Mouse (Mus musculus) liver, embryonic 11.5 days (tissue): ENCODE measurements around the gene Pheta1. TPM values are rescaled to one million over a fixed set of nuclear protein-coding genes. Genes with fewer than 3 reads are reported as not detected.

Experiments used
- ATAC-seq: fragments of 200-750 bp; cut with Nextera tagmentation; replicated peaks from 2 replicates; pipeline ENCODE4 v1.8.0; 2017; ENCODE audit warnings: moderate number of reproducible peaks, mild to moderate bottlenecking, moderate TSS enrichment, moderate library complexity; ENCODE audit not compliant: low FRiP score
- DNase-seq: peaks from one replicate; pipeline ENCODE4 v3.0.0-alpha.2; 2017; ENCODE audit warnings: low spot score
- H3K27ac ChIP-seq: fragments of 300-500 bp; sonication (generic); 2 replicates; pipeline ENCODE4 v1.5.1; 2014; ENCODE audit warnings: mild to moderate bottlenecking, low read depth, low read length, control low read depth
- H3K27me3 ChIP-seq: fragments of 300-500 bp; sonication (generic); replicated peaks from 2 replicates; pipeline ENCODE4 v1.6.1; 2014; ENCODE audit warnings: low read length, mixed read lengths; ENCODE audit not compliant: control insufficient read depth, insufficient read depth
- H3K36me3 ChIP-seq: fragments of 300-500 bp; sonication (generic); 2 replicates; pipeline ENCODE4 v1.6.1; 2014; ENCODE audit warnings: mild to moderate bottlenecking, low read length, moderate library complexity, mixed read lengths; ENCODE audit not compliant: control insufficient read depth, insufficient read depth
- H3K4me1 ChIP-seq: fragments of 300-500 bp; sonication (generic); replicated peaks from 2 replicates; pipeline ENCODE4 v1.6.1; 2014; ENCODE audit warnings: low read length, mixed read lengths; ENCODE audit not compliant: control insufficient read depth, insufficient read depth
- H3K4me2 ChIP-seq: fragments of 300-500 bp; sonication (generic); 2 replicates; pipeline ENCODE4 v1.6.1; 2014; ENCODE audit warnings: mild to moderate bottlenecking, control low read depth, moderate library complexity
- H3K4me3 ChIP-seq: fragments of 300-500 bp; sonication (generic); 2 replicates; pipeline ENCODE4 v1.5.1; 2014; ENCODE audit warnings: low read depth, low read length, control low read depth
- H3K9ac ChIP-seq: fragments of 300-500 bp; sonication (generic); 2 replicates; pipeline ENCODE4 v1.6.1; 2014; ENCODE audit warnings: low read depth, low read length, control low read depth
- H3K9me3 ChIP-seq: fragments of 300-500 bp; sonication (generic); 2 replicates; pipeline ENCODE4 v1.6.1; 2016; ENCODE audit warnings: low read length, inconsistent platforms, mixed read lengths; ENCODE audit not compliant: control insufficient read depth
- WGBS: fragments of 180-500 bp; shearing (Covaris S2); extraction: QIAGEN DNeasy Blood & Tissue Kit; methylation state at CpG from one replicate; pipeline ENCODE4 v1.1.7; 2014; 5-methylcytosine and 5-hydroxymethylcytosine counted together
- polyA plus RNA-seq: library from polyadenylated mRNA; unstranded; fragments of >200 nt; fragmentation: Nextera tagmentation; extraction: Ambion mirVana; gene quantifications from 2 replicates; pipeline ENCODE4 v1.2.1, GENCODE M21; 2014

The Pheta1 gene
- polyA plus RNA-seq, 1 experiment from 2014 or later, result 13.7 TPM

GRCm38 (mm10) chr5:121815067-121815466, 33.7 kb upstream of the Pheta1 start:
- no peak overlapping the region for H3K27ac ChIP-seq
- H3K27me3 ChIP-seq, result no peaks in the 10 kb centered on the region
- no peak for ATAC-seq
- peaks cover 13% of the 10 kb centered on the region for H3K4me1 ChIP-seq
- H3K9ac ChIP-seq, result no peak overlapping the region
- WGBS, result 63% methylated on average over 3 of the region's 3 CpGs
- H3K36me3 ChIP-seq, result peaks cover 78% of the 10 kb centered on the region
- no peak overlapping the region for H3K4me2 ChIP-seq
- no peaks in the 10 kb centered on the region for H3K9me3 ChIP-seq
- no peak for DNase-seq
- H3K4me3 ChIP-seq, result no peak overlapping the region

GRCm38 (mm10) chr5:121815867-121816380, 32.9 kb upstream of the Pheta1 start:
- peaks cover 79% of the 10 kb centered on the region for H3K36me3 ChIP-seq
- WGBS, result 87% methylated on average over 8 of the region's 8 CpGs
- H3K9ac ChIP-seq, result no peak overlapping the region
- peaks cover 16% of the 10 kb centered on the region for H3K4me1 ChIP-seq
- no peak for DNase-seq
- H3K4me3 ChIP-seq, result no peak overlapping the region
- no peak overlapping the region for H3K27ac ChIP-seq
- no peak for ATAC-seq
- no peaks in the 10 kb centered on the region for H3K27me3 ChIP-seq
- no peak overlapping the region for H3K4me2 ChIP-seq
- no peaks in the 10 kb centered on the region for H3K9me3 ChIP-seq

DNA sequence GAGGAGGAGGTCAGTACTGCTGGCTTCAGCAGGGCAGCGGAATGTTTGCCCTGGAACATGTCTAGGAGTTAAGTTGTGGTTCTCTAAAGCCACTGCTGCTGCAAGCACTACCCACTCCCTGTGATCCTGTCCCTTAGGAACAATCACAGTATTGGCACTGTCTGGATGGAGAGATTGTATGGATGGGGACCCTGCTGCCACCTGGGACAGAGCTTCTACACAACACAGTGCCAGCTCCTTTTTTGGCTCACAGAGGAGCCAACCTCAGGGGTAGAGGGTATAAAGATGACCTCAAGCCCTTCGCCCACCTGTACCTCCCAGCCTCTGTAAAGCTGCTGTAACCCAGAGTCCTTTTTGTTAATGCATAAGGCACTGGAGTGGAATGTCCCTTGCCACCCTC, 32.2 kb upstream of the Pheta1 start:
- Histone ChIP-seq H3K4me3 (no peak overlapping the region), H3K27ac (no peak overlapping the region), H3K4me2 (no peak overlapping the region), H3K9ac (no peak overlapping the region), H3K36me3 (peaks cover 76% of the 10 kb centered on the region), H3K27me3 (no peaks in the 10 kb centered on the region), H3K4me1 (peaks cover 11% of the 10 kb centered on the region), H3K9me3 (no peaks in the 10 kb centered on the region)
- no peak for DNase-seq
- 83% methylated on average over 2 of the region's 2 CpGs for WGBS
- ATAC-seq, result no peak

- Histone ChIP-seq H3K27ac (no peak overlapping the region), H3K9me3 (no peaks in the 10 kb centered on the region), H3K4me2 (no peak overlapping the region), H3K36me3 (peaks cover 69% of the 10 kb centered on the region), H3K27me3 (no peaks in the 10 kb centered on the region), H3K9ac (no peak overlapping the region), H3K4me1 (peaks cover 3% of the 10 kb centered on the region), H3K4me3 (no peak overlapping the region)
- DNase-seq, result no peak
- no peak for ATAC-seq
- 86% methylated on average over 9 of the region's 9 CpGs for WGBS
These were observed 31.2 kb upstream of the Pheta1 start for GRCm38 (mm10) chr5:121817551-121817950.

GRCm38 (mm10) chr5:121818401-121818800, 30.4 kb upstream of the Pheta1 start:
- no peak overlapping the region for H3K27ac ChIP-seq
- 93% methylated on average over 7 of the region's 7 CpGs for WGBS
- H3K9ac ChIP-seq, result no peak overlapping the region
- DNase-seq (peak; percentile 29), ATAC-seq (no peak)
- H3K27me3 ChIP-seq, result no peaks in the 10 kb centered on the region
- H3K9me3 ChIP-seq, result no peaks in the 10 kb centered on the region
- H3K4me1 ChIP-seq, result peaks cover 3% of the 10 kb centered on the region
- peaks cover 61% of the 10 kb centered on the region for H3K36me3 ChIP-seq
- no peak overlapping the region for H3K4me3 ChIP-seq
- no peak overlapping the region for H3K4me2 ChIP-seq

GRCm38 (mm10) chr5:121818862-121819261, 29.9 kb upstream of the Pheta1 start:
- H3K4me3 ChIP-seq, result no peak overlapping the region
- H3K4me1 ChIP-seq, result peaks cover 3% of the 10 kb centered on the region
- WGBS, result 92% methylated on average over 4 of the region's 4 CpGs
- no peak overlapping the region for H3K4me2 ChIP-seq
- H3K27ac ChIP-seq, result no peak overlapping the region
- H3K27me3 ChIP-seq, result no peaks in the 10 kb centered on the region
- H3K9ac ChIP-seq, result no peak overlapping the region
- DNase-seq, result no peak
- ATAC-seq, result no peak
- peaks cover 58% of the 10 kb centered on the region for H3K36me3 ChIP-seq
- H3K9me3 ChIP-seq, result no peaks in the 10 kb centered on the region

DNA sequence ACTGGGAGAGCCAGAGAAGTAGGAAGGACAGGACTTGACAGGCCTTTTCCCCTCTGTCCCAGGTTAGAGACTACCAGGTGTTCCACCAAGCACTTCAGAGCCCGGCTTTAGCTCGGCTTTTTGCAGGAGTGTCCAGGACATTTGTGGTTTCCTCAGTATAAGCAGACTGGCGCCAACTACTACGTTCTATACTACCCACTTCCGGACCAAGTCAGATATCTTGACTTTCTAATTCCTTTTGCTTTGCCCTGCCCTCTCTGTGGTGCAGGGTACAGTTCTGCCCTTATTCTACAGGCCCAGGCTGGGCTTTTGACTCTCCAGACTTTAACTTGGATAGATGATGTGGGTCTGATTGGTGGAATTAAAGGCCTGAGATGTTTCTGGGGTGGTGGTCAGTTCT, 29.2 kb upstream of the Pheta1 start:
- 70% methylated on average over 5 of the region's 5 CpGs for WGBS
- Histone ChIP-seq H3K27ac (no peak overlapping the region), H3K4me2 (no peak overlapping the region), H3K36me3 (peaks cover 55% of the 10 kb centered on the region), H3K4me1 (peaks cover 10% of the 10 kb centered on the region), H3K9ac (no peak overlapping the region), H3K4me3 (no peak overlapping the region), H3K27me3 (no peaks in the 10 kb centered on the region), H3K9me3 (no peaks in the 10 kb centered on the region)
- ATAC-seq, result no peak
- peak; percentile 30 for DNase-seq

DNA sequence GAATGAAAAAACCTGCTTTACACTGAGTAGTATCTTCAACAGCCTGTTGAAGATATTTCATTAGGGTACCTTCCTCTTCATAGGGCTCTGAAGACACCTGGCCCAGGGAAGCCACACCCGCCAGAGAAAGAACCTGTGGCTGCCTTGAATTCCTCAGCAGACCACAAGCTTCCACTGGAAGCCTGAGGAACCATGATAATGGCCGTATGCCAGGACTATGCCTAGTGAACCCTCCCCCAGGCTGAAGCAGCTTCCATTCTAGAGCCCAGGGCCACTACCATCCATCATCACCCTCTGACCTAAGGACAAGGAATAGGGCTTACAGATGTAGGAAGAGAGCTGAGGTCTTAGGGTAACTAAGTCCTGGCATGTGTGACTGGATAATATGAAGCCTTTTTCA, 28.6 kb upstream of the Pheta1 start:
- Histone ChIP-seq H3K36me3 (peaks cover 58% of the 10 kb centered on the region), H3K9me3 (no peaks in the 10 kb centered on the region), H3K27ac (no peak overlapping the region), H3K9ac (no peak overlapping the region), H3K4me2 (no peak overlapping the region), H3K4me1 (peaks cover 11% of the 10 kb centered on the region), H3K27me3 (no peaks in the 10 kb centered on the region), H3K4me3 (no peak overlapping the region)
- 55% methylated on average over 2 of the region's 2 CpGs for WGBS
- ATAC-seq (no peak), DNase-seq (peak; percentile 29)

DNA sequence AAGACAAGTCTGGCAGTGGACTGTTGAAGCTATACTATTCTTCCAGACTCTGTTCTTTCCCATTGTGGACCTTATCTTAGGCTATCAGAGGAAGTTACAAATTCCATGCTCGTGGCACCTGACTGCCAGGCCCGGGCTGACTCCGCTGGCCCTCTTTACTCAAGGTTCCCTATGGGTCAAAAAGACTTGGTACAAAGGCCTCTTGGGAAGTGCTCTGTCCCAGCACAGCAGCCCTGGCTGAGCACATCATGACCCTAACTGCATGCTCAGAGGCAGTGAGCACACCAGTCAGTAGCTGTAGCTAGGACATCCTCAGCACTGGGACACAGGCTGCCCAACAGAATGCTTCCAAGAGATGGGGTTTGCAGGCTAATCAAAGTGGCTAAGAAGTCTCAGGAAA, 28.1 kb upstream of the Pheta1 start:
- DNase-seq (peak; percentile 29), ATAC-seq (no peak)
- Histone ChIP-seq H3K27me3 (no peaks in the 10 kb centered on the region), H3K4me3 (no peak overlapping the region), H3K4me1 (peaks cover 11% of the 10 kb centered on the region), H3K9me3 (no peaks in the 10 kb centered on the region), H3K27ac (no peak overlapping the region), H3K4me2 (no peak overlapping the region), H3K9ac (no peak overlapping the region), H3K36me3 (peaks cover 62% of the 10 kb centered on the region)
- 70% methylated on average over 3 of the region's 3 CpGs for WGBS
